Mouse (Mus musculus) megakaryocyte, embryonic 14.5 days (primary cell): ENCODE results near the gene Slc39a1. TPM values are rescaled to one million over a fixed set of nuclear protein-coding genes. Genes with fewer than 3 reads are reported as not detected.
A peak's percentile ranks its signal among the peaks of the same experiment; 100 is the strongest.

Source experiments
- H3K27me3 ChIP-seq: replicated peaks from 2 replicates; pipeline ENCODE3; 2012; ENCODE audit warnings: inconsistent platforms
- H3K36me3 ChIP-seq: replicated peaks from 2 replicates; pipeline ENCODE3; 2012; ENCODE audit warnings: low read length, inconsistent platforms, mixed read lengths
- H3K4me1 ChIP-seq: 2 replicates; pipeline ENCODE4 v1.6.1; 2012; ENCODE audit warnings: inconsistent platforms
- H3K4me3 ChIP-seq: replicated peaks from 2 replicates; pipeline ENCODE3; 2012; ENCODE audit warnings: moderate library complexity, mild to moderate bottlenecking, inconsistent platforms
- H3K9me3 ChIP-seq: 2 replicates; pipeline ENCODE4 v1.6.1; 2012; ENCODE audit warnings: inconsistent platforms
- FLI1 ChIP-seq: IDR thresholded peaks from 2 replicates; pipeline ENCODE4 v1.6.1; 2012; ENCODE audit warnings: low read length, inconsistent platforms, mixed read lengths
- GATA1 ChIP-seq: IDR thresholded peaks from 3 replicates; pipeline ENCODE4 v1.6.1; 2012; ENCODE audit warnings: mixed read lengths, low read length, inconsistent platforms, borderline replicate concordance
- polyA plus RNA-seq: library from polyadenylated mRNA; stranded (reverse); fragments of >175 nt; gene quantifications from 2 replicates; pipeline ENCODE4 v1.2.3, GENCODE M21; 2012; ENCODE audit warnings: low replicate concordance; ENCODE audit not compliant: insufficient read depth

The Slc39a1 gene
- polyA plus RNA-seq = 14.4 and 22.8 TPM in 2 replicates

DNA sequence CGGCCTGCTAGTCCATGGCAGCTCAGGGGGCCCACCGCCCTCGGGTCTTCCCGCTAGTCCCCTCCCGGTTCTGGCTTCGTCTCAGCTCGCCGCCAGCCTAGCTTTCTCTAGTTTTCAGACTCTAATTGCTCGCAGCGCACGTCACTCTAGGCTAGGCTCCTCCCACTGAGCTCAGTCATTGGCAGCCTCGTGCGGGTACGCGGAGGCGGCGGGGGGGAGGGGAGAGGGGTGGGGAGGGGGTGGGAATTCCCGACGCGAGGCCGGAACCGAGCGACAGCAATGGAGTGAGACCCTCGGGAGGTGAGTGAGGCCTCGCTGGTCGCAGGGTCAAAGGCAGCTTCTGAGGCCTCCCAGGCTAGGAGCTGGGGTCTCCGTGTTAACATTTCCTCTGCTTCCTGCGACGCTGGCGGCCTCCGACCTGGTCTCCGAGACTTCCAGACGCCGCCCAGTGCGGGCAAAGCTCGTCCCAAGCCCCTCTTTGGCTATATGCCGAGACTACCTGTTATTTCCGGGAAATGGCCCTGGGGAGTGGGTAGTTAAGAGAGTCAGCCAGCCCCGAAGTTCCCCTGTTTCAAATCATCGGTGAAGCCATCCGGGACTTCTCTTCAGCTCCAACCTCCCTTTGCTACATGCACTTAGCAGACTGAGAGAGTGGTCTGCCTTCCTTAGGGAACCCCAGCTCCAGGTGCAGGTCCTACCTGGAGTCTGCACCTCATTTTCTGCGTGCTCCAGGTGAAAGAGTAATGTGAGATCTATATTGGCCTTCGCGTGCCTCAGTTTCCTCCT, at the start of gene Slc39a1:
TSS of gene Slc39a1 (plus strand) at position 213 of the 786 bp plus-strand sequence.
- no peaks in the 10 kb centered on the region for H3K9me3 ChIP-seq
- H3K4me3 ChIP-seq = peak within 1 kb of the TSS; percentile 98
- H3K4me1 ChIP-seq = peaks cover 57% of the 10 kb centered on the region
- no peaks in the 10 kb centered on the region for H3K27me3 ChIP-seq
- peaks cover 26% of the 10 kb centered on the region for H3K36me3 ChIP-seq
- TF ChIP-seq FLI1 = no peak
- no peak for TF ChIP-seq GATA1

DNA sequence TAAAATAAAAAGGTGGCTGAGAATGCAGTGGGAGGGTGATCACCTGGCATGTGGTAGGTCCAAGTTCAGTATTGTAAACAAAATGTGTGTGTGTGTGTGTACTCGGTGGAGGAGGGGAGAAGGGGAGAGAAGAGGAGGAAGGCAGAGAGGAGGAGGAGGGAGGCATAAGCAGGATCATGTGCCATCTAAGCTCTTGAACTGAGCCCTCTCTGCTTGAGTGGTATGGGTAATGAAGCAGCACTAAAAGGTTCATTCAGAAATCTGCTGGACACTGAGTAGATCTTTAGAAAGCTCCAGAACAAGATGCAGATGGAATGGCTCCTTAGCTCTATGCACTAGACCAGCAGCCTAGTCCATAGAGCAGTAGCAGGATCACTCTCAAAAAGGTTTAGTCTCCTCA, 45.1 kb upstream of the Slc39a1 start:
- H3K27me3 ChIP-seq = no peaks in the 10 kb centered on the region
- peaks cover 7% of the 10 kb centered on the region for H3K4me1 ChIP-seq
- no peak for TF ChIP-seq FLI1
- H3K36me3 ChIP-seq = peaks cover 8% of the 10 kb centered on the region
- no peak overlapping the region for H3K4me3 ChIP-seq
- H3K9me3 ChIP-seq = no peaks in the 10 kb centered on the region

DNA sequence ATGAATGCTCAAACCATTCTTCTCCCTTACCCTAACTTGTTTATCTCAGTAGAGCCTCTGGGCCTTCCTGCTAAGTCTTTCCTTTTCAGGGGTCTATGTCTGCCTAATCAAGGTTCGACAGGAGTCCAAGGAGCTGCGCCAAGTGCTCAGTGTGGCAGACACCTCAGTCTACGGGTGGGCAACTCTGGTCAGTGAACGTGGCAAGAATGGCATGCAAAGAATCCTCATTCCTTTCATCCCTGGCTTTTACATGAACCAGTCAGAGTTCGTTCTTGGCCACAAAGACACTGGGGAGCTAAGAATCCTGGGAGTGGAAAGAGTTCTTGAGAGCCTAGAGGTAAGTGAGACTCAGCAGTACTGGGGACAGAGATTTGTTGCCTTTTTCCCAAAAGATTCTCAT, 44.4 kb upstream of the Slc39a1 start:
- Histone ChIP-seq H3K4me3 (no peak overlapping the region), H3K36me3 (peaks cover 16% of the 10 kb centered on the region), H3K9me3 (no peaks in the 10 kb centered on the region), H3K27me3 (no peaks in the 10 kb centered on the region), H3K4me1 (peaks cover 8% of the 10 kb centered on the region)
- TF ChIP-seq GATA1 (no peak), FLI1 (no peak)

DNA sequence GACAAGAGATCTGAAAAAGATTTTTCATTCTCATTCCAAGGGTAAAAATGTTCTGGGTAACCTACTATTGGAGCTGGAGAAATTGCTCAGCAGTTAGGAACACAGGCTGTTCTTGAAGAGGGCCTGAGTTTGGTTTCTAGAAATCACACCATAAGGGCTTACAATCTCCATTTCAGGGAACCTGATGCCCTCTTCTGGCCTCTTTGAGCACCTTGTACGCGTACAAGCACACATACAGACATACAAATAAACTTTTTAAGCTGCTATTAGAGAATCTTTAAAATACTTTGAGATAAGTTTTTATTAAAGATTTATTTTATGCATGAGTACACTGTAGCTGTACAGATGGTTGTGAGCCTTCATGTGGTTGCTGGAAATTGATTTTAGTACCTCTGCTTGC, 43.4 kb upstream of the Slc39a1 start:
- Histone ChIP-seq H3K27me3 (no peaks in the 10 kb centered on the region), H3K36me3 (peaks cover 25% of the 10 kb centered on the region), H3K9me3 (no peaks in the 10 kb centered on the region), H3K4me3 (no peak overlapping the region), H3K4me1 (peaks cover 10% of the 10 kb centered on the region)
- TF ChIP-seq FLI1 (no peak), GATA1 (no peak)

DNA sequence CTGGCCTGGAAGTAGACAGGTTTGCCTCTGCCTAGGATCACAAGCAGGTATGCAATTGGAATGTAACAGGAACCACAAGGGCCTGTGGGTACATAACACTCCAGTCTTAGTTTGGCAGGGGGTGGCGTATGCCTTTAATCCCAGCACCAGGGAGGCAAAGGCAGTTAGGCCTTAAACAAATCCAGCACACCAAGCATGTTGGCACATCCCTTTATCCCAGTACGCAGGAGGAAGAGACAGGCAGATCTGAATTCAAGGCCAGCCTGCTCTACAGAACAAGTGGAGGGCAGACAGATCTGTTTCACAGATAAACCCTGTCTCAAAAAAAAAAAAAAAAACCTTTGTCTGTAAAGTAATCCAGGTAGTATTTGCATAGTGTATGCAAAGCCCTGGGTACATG, 39.3 kb upstream of the Slc39a1 start:
- H3K4me3 ChIP-seq = no peak overlapping the region
- TF ChIP-seq GATA1 = no peak
- no peak for TF ChIP-seq FLI1
- H3K36me3 ChIP-seq = peaks cover 55% of the 10 kb centered on the region
- H3K4me1 ChIP-seq = peaks cover 31% of the 10 kb centered on the region
- no peaks in the 10 kb centered on the region for H3K27me3 ChIP-seq
- no peaks in the 10 kb centered on the region for H3K9me3 ChIP-seq

DNA sequence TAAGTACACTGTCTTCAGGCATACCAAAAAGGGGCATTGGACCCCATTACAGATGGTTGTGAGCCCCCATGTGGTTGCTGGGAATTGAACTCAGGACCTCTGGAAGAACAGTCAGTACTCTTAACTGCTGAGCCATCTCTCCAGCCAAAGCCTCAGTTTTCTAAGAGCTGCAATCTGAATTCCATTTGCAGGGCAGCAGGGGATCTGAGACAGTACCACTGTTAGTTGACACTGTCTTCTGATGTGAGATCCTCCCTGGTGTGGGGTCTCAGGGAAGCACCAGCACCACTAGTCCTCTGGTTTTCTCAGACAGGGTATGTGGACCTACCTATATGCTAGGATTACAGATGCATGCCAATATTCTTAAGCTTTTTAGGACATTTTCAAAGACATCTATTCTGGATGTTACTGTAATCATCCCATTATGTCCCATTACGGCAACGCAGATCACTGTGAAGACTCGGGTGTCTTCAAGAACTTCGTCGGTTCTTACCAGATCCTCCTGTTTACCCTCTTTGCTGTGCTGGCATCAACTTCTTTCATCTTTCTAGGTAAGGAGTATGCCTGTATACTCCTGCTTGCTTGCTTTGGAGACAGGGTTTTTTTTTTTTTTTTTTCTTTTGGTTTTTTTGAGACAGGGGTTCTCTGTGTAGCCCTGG, 37.9 kb upstream of the Slc39a1 start:
- Histone ChIP-seq H3K27me3 (no peaks in the 10 kb centered on the region), H3K4me1 (peaks cover 38% of the 10 kb centered on the region), H3K4me3 (no peak overlapping the region), H3K36me3 (peaks cover 55% of the 10 kb centered on the region), H3K9me3 (no peaks in the 10 kb centered on the region)
- TF ChIP-seq FLI1 = no peak
- TF ChIP-seq GATA1 = no peak

DNA sequence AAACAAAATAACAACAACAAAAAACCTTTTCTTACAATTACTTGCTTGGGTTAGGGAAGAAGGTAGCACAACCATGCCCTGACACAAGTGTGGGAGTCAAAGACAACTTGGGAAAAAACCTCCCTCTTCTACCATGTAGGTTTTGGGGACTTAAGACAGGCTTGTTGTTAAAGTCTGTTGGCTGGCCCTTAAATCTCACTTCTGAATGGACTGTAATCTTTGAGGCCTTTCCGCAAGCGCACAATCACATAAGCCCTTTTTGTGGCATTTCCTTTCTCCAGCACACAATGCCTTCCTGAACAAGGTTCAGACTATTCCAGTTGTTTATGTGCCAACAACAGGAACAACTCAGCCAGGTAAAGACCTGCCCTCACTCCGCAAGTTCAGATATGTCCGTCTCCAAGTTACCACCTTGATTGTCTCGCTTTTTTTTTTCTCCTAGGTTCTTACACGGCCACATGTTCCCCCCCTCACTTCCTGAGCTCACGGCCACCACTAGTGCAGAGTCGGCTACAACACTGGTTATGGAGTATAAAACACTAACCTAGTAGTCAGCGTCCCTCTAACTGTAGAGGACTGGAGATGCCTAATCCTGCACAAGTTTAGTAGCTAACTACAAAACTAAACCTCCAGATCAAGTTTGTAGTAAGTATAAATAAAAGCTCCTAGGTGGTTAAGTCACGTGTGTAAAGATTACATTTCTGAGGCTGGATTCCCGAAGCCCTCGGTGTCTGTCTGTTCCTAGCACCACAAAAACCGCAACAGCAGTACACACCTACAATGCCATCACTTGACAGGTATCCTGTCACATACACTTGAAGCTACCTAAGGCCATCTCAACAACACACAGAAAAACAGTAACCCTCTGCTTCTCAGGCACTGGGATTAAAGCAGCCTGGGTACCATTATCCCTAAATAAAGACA, 36.2 kb upstream of the Slc39a1 start:
- Histone ChIP-seq H3K4me1 (peaks cover 45% of the 10 kb centered on the region), H3K27me3 (no peaks in the 10 kb centered on the region), H3K4me3 (peak overlapping the region; percentile 97), H3K36me3 (peaks cover 53% of the 10 kb centered on the region), H3K9me3 (no peaks in the 10 kb centered on the region)
- no peak for TF ChIP-seq FLI1
- no peak for TF ChIP-seq GATA1

DNA sequence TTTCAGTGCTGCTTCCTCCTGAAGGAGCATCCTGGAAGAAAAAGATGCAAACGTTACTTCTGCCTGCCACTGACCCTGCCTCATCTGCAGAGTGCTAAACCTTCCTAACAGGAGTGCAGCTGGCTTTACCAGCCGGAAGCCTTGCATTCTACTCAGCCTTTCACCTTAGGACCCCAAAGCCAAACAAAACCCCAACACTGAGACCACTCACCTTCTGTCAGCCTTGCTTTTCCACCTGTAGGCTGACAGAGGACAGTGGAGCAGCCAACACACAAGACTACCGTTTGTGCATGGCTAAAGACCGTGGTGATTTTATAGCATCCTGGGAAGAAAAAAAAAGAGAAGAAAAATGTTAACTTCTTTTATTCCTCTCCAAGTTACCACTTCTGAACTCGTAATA, 35.2 kb upstream of the Slc39a1 start:
- Histone ChIP-seq H3K27me3 (no peaks in the 10 kb centered on the region), H3K4me3 (peak overlapping the region; percentile 97), H3K36me3 (peaks cover 49% of the 10 kb centered on the region), H3K9me3 (no peaks in the 10 kb centered on the region), H3K4me1 (peaks cover 54% of the 10 kb centered on the region)
- no peak for TF ChIP-seq GATA1
- no peak for TF ChIP-seq FLI1

DNA sequence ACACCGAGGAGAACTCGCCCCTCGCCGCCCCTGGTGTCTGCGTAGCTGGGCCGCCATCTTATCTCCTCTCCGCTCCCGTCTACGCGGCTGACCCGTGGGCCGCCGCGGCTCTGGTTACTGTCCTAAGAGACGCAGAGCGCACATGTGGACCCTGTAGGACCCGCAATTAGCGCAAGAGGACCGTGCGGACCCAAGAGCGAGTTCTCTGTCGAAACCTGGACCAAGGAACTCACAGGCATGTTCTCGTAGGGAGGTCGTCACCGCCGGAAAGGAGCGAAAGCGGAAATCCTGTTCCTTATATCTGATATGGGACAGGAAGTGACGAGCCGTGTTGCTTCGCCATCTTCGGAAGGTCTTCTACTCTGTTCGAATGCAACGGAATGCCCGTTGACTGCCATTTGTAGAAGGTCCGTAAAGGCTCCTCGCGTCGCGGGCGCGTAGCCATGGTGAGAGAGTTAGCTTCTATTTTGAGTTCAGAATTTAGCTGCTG, 34.5 kb upstream of the Slc39a1 start, which contains the start of the genes Rps27 and Rab13:
TSS of gene Rps27 (minus strand) at position 275 of the 490 bp plus-strand sequence.
TSS of gene Rab13 (plus strand) at position 319 of the 490 bp plus-strand sequence.
- peak within 1 kb of the TSS; percentile 97 for H3K4me3 ChIP-seq
- peaks cover 42% of the 10 kb centered on the region for H3K36me3 ChIP-seq
- peaks cover 60% of the 10 kb centered on the region for H3K4me1 ChIP-seq
- H3K9me3 ChIP-seq = no peaks in the 10 kb centered on the region
- TF ChIP-seq FLI1 (peak; percentile 98), GATA1 (peak; percentile 87)
- H3K27me3 ChIP-seq = no peaks in the 10 kb centered on the region
